Mouse (Mus musculus) NIH3T3 (cell line): ENCODE data around the gene Nr2f1.
A peak's percentile ranks its signal among the peaks of the same experiment; 100 is the strongest.
"Not testable (repeated sequence)": the region's sequence is repeated elsewhere in the genome, so short reads cannot be mapped to it uniquely, and the experiment has no call there.

Experiments
- DNase-seq: peaks from one replicate; pipeline ENCODE4 v3.0.0-alpha.2; 2012; ENCODE audit warnings: low read depth

Gene Nr2f1

GRCm38 (mm10) chr13:78199642-78200160 lies at the start of gene Nr2f1:
TSS of gene Nr2f1 (minus strand) at chr13:78199757.
- peak; percentile 53 for DNase-seq

DNA sequence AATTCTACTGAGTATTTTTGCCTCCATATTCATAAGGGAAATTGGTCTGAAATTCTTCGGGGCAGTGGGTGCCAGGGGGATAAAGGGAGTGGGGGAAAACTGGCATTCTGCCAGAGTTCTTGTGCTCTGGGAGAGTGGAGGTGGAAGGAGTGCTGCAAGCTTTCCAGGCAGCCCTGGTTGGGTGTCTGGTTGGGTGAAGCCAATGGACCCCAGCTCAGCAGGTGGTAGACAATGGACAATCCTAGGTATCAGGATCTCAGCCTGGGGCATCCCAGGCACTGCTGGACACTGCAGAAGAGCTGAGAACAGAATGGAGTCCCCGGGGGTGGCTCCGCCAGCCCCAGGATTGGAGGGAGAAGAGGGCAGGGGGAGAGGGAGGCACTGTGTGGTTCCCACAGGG lies 22.1 kb upstream of the Nr2f1 start:
- DNase-seq = no peak

DNA sequence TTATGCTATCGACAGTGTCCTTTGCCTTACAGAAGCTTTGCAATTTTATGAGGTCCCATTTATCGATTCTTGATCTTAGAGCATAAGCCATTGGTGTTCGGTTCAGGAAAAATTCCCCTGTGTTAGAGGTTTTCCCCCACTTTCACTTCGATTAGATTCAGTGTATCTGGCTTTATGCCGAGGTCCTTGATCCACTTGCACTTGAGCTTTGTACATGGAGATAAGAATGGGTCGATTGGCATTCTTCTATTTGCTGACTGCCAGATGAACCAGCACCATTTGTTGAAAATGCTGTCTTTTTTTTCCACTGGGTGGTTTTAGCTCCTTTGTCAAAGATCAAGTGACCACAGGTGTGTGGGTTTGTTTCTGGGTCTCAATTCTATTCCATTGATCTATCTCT lies 20.7 kb upstream of the Nr2f1 start:
- DNase-seq = not testable (repeated sequence)

GRCm38 (mm10) chr13:78215223-78215622 lies 15.7 kb upstream of the Nr2f1 start:
- peak; percentile 8 for DNase-seq

- no peak for DNase-seq
Observed at GRCm38 (mm10) chr13:78213155-78213554, 13.6 kb upstream of the Nr2f1 start.

- DNase-seq = peak; percentile 25
Observed at GRCm38 (mm10) chr13:78212111-78212510, 12.6 kb upstream of the Nr2f1 start.

- DNase-seq = peak; percentile 44
Observed at GRCm38 (mm10) chr13:78211231-78212010, 11.9 kb upstream of the Nr2f1 start.

DNA sequence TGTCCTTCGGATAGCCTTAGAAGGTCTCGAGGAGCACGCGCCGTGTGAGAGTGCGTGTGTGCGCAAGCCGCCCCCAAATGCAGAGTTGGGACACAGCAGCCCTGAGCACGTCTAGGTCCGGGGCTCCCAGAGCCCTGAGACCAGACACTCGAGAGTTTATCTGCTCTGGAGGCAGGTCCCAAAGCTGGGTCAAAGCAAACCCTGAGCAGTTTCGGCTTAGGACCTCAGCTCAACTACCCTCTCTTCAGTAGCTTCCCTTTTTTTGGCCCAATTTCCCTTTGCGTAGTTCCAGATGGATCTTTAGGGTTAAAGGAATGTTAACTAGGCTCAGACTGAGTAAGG lies 11.2 kb upstream of the Nr2f1 start:
- DNase-seq = peak; percentile 66

DNA sequence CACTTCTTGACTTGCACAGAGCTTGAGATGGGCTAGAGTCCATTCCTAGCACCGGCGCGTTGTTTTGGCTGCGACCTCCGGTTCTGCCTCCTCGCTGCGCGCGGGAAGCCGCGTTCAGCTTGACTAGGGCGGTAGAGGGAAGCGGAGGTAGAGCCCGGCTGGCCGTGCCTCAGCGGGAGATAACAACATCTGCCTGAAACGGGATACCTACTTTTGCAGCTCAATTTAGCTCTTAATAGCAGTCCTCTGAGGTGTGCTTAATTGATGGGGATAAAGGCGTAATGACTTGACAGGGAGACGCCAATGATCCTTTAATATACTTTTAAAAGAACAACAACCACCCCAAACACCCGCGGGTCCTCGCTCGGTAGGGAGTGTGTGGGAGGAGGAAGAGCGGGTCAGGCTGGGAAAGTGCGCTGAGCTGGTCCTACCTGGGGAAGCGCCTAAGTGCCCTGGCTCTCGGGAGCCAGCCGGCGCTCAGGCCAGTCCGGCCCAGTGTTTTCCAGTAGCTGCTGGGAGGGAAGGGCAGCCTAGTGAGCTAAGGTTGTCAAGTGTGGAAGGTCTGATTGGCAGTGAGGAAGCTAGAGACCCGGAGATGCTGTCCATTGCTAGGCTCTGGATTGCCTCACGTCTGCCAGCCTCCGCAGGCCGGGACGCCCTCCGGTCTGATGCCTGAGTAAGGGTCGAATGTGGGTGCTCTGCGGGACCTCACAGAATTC lies 10.6 kb upstream of the Nr2f1 start:
- peak; percentile 68 for DNase-seq

DNA sequence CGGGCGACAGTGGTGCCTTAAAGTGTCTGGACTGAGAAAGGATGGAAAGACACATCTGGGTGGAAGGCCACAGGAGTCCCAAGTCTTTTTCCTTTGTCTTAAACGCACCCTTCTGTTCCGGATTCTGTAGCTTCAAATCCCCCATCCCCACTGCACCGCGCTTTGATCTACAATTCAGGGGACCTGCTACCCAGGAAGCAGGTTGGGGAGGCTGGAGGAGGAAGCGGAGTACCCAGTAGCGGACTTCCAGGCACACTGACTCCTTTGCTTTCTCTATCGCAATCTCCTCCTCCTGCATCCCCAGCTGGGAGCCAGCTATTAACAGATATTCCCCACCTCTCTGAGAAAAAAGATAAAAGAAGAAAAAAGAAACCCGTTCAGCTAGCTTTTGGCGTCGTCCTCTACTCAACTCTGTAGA lies 10.1 kb upstream of the Nr2f1 start:
- DNase-seq = peak; percentile 56

DNA sequence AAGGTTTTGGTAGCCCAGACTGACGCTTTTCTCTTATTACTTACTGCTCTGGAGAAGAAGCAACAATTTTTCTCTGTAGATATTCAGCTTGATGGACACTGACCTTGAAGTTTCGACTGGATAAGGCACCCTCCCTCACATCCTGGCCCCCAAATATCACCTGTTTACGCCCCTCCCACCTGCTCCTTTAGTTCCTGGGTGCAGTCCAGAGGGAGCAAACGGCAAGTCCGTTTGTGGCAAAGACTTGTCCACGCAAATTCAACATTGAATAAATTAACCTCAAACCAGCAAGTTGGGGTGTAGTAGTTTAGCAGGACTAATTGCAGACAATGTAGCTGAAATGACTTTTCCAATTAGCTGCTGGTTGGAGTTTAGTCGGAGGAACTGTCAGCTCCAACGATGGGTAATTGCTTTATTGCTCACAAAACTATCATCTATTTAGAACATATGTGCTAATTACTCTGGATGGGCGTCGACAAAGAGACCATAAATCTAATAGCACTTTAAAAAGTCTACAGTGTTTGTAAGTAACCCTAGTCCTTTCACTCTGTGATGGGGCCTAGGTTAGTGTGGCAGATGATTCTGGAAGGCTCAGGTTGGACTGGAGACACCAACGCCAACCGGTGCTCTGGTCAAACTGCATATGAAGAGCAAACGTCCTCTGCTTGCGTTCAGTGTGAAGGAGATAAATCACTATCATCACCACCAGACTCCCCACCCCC lies 9.3 kb upstream of the Nr2f1 start:
- peak; percentile 62 for DNase-seq

- peak; percentile 69 for DNase-seq
Observed at GRCm38 (mm10) chr13:78207796-78208645, 8.5 kb upstream of the Nr2f1 start.

DNA sequence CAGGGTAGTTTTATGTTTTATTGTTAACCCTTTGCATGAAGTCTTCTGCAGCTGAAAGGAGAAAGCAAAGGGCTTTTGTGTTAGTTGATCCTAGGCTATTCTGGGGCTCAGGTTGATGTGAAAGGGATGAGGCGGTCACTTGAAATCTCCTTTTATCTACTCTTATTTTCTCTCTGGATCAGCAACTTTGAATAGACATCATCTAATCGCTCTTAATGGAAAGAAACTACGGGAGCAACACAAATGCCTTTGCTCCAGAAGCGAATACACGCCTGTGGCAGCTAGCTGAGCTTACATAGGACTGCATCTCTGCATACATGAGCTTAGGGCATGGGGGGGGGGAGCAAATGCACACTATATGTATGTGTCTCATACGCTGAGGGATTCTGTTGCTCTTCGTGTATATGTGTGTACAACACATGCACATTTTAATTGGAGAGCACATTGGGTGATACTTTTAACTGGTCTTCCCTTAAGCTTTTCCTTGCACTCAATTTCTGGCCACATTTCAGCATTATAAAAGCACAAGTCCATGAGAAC lies 7.4 kb upstream of the Nr2f1 start:
- peak; percentile 59 for DNase-seq

DNA sequence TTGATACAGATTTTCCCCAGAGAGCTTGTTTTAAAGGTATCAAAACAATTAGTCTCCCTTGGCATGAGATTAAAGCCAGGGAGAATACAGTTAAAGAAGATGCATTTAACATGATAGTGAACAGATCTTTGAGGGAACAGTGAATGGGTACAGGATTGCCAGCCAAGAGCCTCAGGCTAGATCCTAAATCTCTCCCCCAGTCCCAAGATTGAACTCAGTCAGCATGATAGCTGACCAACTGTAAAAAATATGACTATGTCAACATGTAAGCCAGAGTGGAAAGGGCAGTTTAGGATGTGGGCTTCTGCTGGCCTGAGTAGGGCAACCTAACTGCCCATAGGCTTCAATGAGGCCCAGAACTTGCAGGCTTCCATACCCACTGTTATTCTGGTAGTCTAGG lies 5.9 kb upstream of the Nr2f1 start:
- peak; percentile 50 for DNase-seq

- peak; percentile 94 for DNase-seq
Observed at GRCm38 (mm10) chr13:78203348-78204061, 3.9 kb upstream of the Nr2f1 start.

- peak; percentile 60 for DNase-seq
Observed at GRCm38 (mm10) chr13:78202574-78203347, 3.2 kb upstream of the Nr2f1 start.

GRCm38 (mm10) chr13:78201871-78202565 lies 2.5 kb upstream of the Nr2f1 start:
- DNase-seq = peak; percentile 39

DNA sequence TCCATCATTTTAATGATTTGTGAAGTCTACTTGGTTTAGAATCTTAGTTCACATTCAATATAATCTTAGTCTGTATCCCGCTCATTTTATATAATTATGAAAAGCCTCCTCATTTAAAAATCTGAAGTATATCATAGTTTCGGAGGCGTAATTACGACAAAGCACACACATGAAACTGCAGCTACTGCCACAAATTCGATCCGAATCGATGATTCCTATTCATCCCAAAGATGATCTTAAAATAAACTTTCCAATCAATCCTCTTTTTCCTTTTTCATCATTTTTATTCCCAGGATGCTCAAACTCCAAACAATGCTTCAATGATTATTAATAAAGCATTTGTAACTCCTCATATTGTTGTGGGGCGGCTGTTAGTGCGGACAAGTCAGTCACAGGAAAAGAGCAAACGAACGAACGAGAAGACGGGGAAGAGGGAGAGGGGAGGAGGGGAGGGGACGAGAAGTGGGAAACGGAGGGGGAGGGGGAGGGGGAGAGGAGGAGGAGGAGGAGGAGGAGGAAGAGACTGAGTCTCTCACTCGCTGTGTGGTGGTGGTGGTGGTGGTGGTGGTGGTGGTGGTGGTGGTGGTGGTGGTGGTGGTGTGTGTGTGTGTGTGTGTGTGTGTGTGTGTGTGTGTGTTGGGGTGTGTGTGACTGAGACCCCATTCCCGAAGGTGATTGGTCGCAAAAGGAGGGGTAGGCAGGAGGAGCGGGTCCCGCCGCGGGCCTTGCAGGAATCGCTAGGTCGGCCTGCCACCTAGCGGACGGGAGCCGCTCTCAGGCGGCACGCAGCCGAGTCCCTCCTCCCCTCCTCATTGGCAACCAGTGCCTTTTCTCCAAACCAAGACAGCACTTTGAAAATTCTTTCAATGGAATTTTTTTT lies 1.7 kb upstream of the Nr2f1 start:
- DNase-seq = peak; percentile 96
